8 mouse cellular contexts compared by ENCODE assay signal in genomic region chr4:141545743-141546333, GRCm38 (mm10). TPM values are rescaled to one million over a fixed set of nuclear protein-coding genes. Genes with fewer than 3 reads are reported as not detected.
A peak's percentile ranks its signal among the peaks of the same experiment; 100 is the strongest.
DNase-seq lines count a peak whose midpoint lies in the region; ATAC-seq lines count a peak whose summit lies in the region.

No protein-coding gene starts in this region.

- no peaks in the 10 kb centered on the region for H3K36me3 ChIP-seq in forebrain, embryonic 10.5 days (replicated peaks)
- H3K36me3 ChIP-seq in heart, embryonic 16.5 days (ENCODE audit: control insufficient read depth, insufficient read depth): no peaks in the 10 kb centered on the region
- H3K36me3 ChIP-seq in liver, embryonic 15.5 days (replicated peaks): no peaks in the 10 kb centered on the region
- no peaks in the 10 kb centered on the region for H3K36me3 ChIP-seq in neural tube, embryonic 12.5 days

- peak overlapping the region; percentile 78 for H3K4me3 ChIP-seq in forebrain, embryonic 10.5 days
- H3K4me3 ChIP-seq in heart, embryonic 16.5 days (ENCODE audit: low read length): peak overlapping the region; percentile 78
- H3K4me3 ChIP-seq in liver, embryonic 15.5 days (replicated peaks): peak overlapping the region; percentile 97
- peak overlapping the region; percentile 73 for H3K4me3 ChIP-seq in neural tube, embryonic 12.5 days

- no peaks in the 10 kb centered on the region for H3K27me3 ChIP-seq in forebrain, embryonic 10.5 days (ENCODE audit: poor library complexity, severe bottlenecking)
- H3K27me3 ChIP-seq in heart, embryonic 16.5 days (ENCODE audit: control insufficient read depth, insufficient read depth, low read length): no peaks in the 10 kb centered on the region
- no peaks in the 10 kb centered on the region for H3K27me3 ChIP-seq in liver, embryonic 15.5 days
- no peaks in the 10 kb centered on the region for H3K27me3 ChIP-seq in neural tube, embryonic 12.5 days (replicated peaks)

- peak overlapping the region; percentile 92 for H3K4me2 ChIP-seq in heart, embryonic 16.5 days (ENCODE audit: low read depth, low read length)
- peak overlapping the region; percentile 96 for H3K4me2 ChIP-seq in liver, embryonic 15.5 days
- peak overlapping the region; percentile 91 for H3K4me2 ChIP-seq in neural tube, embryonic 12.5 days (replicated peaks)

- no peaks in the 10 kb centered on the region for H3K9me3 ChIP-seq in forebrain, embryonic 10.5 days
- H3K9me3 ChIP-seq in heart, embryonic 16.5 days (replicated peaks; ENCODE audit: control insufficient read depth, low read length): no peaks in the 10 kb centered on the region
- no peaks in the 10 kb centered on the region for H3K9me3 ChIP-seq in liver, embryonic 15.5 days (replicated peaks)
- no peaks in the 10 kb centered on the region for H3K9me3 ChIP-seq in neural tube, embryonic 12.5 days

- peak overlapping the region; percentile 99 for H3K27ac ChIP-seq in forebrain, embryonic 10.5 days
- H3K27ac ChIP-seq in heart, embryonic 16.5 days (ENCODE audit: low read length): peak overlapping the region; percentile 100
- peak overlapping the region; percentile 97 for H3K27ac ChIP-seq in liver, embryonic 15.5 days (replicated peaks)
- peak overlapping the region; percentile 99 for H3K27ac ChIP-seq in neural tube, embryonic 12.5 days

- H3K9ac ChIP-seq in heart, embryonic 16.5 days (ENCODE audit: low read length): peak overlapping the region; percentile 99
- H3K9ac ChIP-seq in liver, embryonic 15.5 days: peak overlapping the region; percentile 83
- H3K9ac ChIP-seq in neural tube, embryonic 12.5 days: peak overlapping the region; percentile 88

- peaks cover 50% of the 10 kb centered on the region for H3K4me1 ChIP-seq in forebrain, embryonic 10.5 days
- H3K4me1 ChIP-seq in heart, embryonic 16.5 days (ENCODE audit: control insufficient read depth, insufficient read depth, low read length): peaks cover 13% of the 10 kb centered on the region
- peaks cover 40% of the 10 kb centered on the region for H3K4me1 ChIP-seq in liver, embryonic 15.5 days (replicated peaks)
- H3K4me1 ChIP-seq in neural tube, embryonic 12.5 days: peaks cover 16% of the 10 kb centered on the region

- peak; percentile 98 for DNase-seq in c-Kit-negative CD71-positive TER-119-positive erythroid progenitor cells, embryonic 14.5 days (ENCODE audit: low read depth, low spot score)
- peak; percentile 99 for DNase-seq in forebrain, embryonic 10.5 days (ENCODE audit: extremely low spot score, low spot score)
- peak; percentile 99 for DNase-seq in kidney, postnatal 36 days
- DNase-seq in telencephalon, adult 2 months (ENCODE audit: low read depth, low spot score): peak; percentile 98

- under 1% methylated on average over 52 of the region's 56 CpGs for WGBS in forebrain, embryonic 10.5 days
- under 1% methylated on average over 47 of the region's 56 CpGs for WGBS in heart, embryonic 16.5 days
- 0% methylated on average over 56 of the region's 56 CpGs for WGBS in liver, embryonic 15.5 days (ENCODE audit: insufficient replicate concordance)
- WGBS in neural tube, embryonic 12.5 days: under 1% methylated on average over 52 of the region's 56 CpGs

- peak; percentile 83 for ATAC-seq in CD4-positive, CD25-positive, alpha-beta regulatory T cell, adult 4 months
- ATAC-seq in heart, embryonic 16.5 days (replicated peaks; ENCODE audit: extremely low read depth, insufficient read depth, low FRiP score): peak; percentile 84
- peak; percentile 86 for ATAC-seq in liver, embryonic 15.5 days (ENCODE audit: insufficient read depth)
- ATAC-seq in neural tube, embryonic 12.5 days (ENCODE audit: low FRiP score, low read depth): peak; percentile 59

RNA-seq across cellular contexts. Expression of gene Spen, which starts 7.4 kb away (rescaled TPM):
- 10 to 100 TPM; 12.1 to 18.5 TPM for polyA plus RNA-seq in CD4-positive, CD25-positive, alpha-beta regulatory T cell, adult 4 months (2017; shearing (Covaris generic))
- 10.7 and 12.0 TPM in 2 replicates for polyA plus RNA-seq in forebrain, embryonic 10.5 days (2016; fragmentation: Nextera tagmentation; extraction: Ambion mirVana)
- polyA plus RNA-seq in heart, embryonic 16.5 days (2015; fragmentation: Nextera tagmentation; extraction: Ambion mirVana): 5.2 and 7.1 TPM in 2 replicates
- 4.7 and 5.6 TPM in 2 replicates for polyA plus RNA-seq in liver, embryonic 15.5 days (2015; fragmentation: Nextera tagmentation; extraction: Ambion mirVana)
- 21.1 and 21.3 TPM in 2 replicates for polyA plus RNA-seq in neural tube, embryonic 12.5 days (2016; fragmentation: Nextera tagmentation; extraction: Ambion mirVana)

Comparison
In these comparisons a context has a peak if more than half of its experiments do, and no peak if none do; other contexts are left out.
1. Peak in every context shown above with its lines: DNase-seq, ATAC-seq, H3K4me3 ChIP-seq and H3K27ac ChIP-seq.